Mouse (Mus musculus) kidney, adult 2 months (tissue): ENCODE measurements at regions not wholly inside any gene's neighbourhood (a gene's known extent, or its start where the extent isn't known, plus 50 kb on each side); places are given as distances from the start of the nearest gene placed in this dataset.
A peak's percentile ranks its signal among the peaks of the same experiment; 100 is the strongest.

Source experiments
- DNase-seq: peaks from one replicate; pipeline ENCODE4 v3.0.0; 2021
- H3K27ac ChIP-seq: fragments of 200-500 bp; 2 replicates; pipeline ENCODE4 v1.5.1; 2012; ENCODE audit warnings: low read depth, low read length, control low read depth, inconsistent platforms; ENCODE audit not compliant: insufficient read depth
- H3K27me3 ChIP-seq: fragments of 200-500 bp; replicated peaks from 2 replicates; pipeline ENCODE4 v1.6.1; 2012; ENCODE audit warnings: mild to moderate bottlenecking, moderate library complexity, low read length, inconsistent platforms; ENCODE audit not compliant: control insufficient read depth, insufficient read depth
- H3K36me3 ChIP-seq: fragments of 200-500 bp; 2 replicates; pipeline ENCODE4 v1.6.1; 2012; ENCODE audit warnings: mild to moderate bottlenecking, moderate library complexity, low read length, inconsistent platforms; ENCODE audit not compliant: control insufficient read depth, insufficient read depth
- H3K4me1 ChIP-seq: fragments of 200-500 bp; 2 replicates; pipeline ENCODE4 v1.6.1; 2011; ENCODE audit warnings: low read length; ENCODE audit not compliant: control insufficient read depth, insufficient read depth
- H3K4me3 ChIP-seq: fragments of 200-500 bp; 2 replicates; pipeline ENCODE4 v1.5.1; 2011; ENCODE audit warnings: mild to moderate bottlenecking, low read depth, low read length, control low read depth; ENCODE audit not compliant: insufficient read depth
- CTCF ChIP-seq: fragments of 200-500 bp; conservative IDR thresholded peaks from 2 replicates; pipeline ENCODE4 v1.5.1; 2011; ENCODE audit warnings: low read depth, mild to moderate bottlenecking, control low read depth, low read length, moderate library complexity, mixed read lengths; ENCODE audit not compliant: insufficient read depth, insufficient read length
- POLR2A ChIP-seq: fragments of 200-500 bp; IDR thresholded peaks from one replicate; pipeline ENCODE4 v1.6.1; 2011; ENCODE audit warnings: low read depth, low read length, control low read depth
- WGBS: fragments of 180-500 bp; shearing (Covaris S2); methylation state at CpG from one replicate; pipeline ENCODE4 v1.1.7; 2018; 5-methylcytosine and 5-hydroxymethylcytosine counted together

DNA sequence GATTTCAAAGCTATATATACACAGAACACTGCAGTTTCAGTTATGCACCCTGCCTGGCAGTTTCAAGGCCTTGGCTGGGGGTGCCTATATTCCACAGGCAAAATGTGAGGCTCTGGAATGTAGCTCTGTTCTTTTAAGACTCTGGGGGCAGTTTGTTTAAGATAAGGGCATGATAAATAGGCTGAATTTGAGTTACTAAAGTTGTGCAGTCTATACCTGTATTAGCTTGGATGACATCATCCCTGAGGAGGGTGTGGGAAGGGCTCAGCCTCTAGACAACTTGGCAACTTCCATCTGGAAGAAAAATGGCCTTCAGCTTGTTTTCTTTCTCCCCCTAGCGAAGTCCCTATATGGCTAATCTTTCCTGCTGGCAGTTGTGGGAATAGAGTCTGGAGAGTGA lies 105.1 kb downstream of the Gm10604 start:
- H3K36me3 ChIP-seq, result no peaks in the 10 kb centered on the region
- no peak for DNase-seq
- WGBS, result 83% methylated on average over 1 of the region's 1 CpGs
- no peaks in the 10 kb centered on the region for H3K27me3 ChIP-seq
- H3K4me3 ChIP-seq, result no peak overlapping the region
- H3K4me1 ChIP-seq, result no peaks in the 10 kb centered on the region
- H3K27ac ChIP-seq, result no peak overlapping the region
- TF ChIP-seq POLR2A (no peak), CTCF (no peak)

DNA sequence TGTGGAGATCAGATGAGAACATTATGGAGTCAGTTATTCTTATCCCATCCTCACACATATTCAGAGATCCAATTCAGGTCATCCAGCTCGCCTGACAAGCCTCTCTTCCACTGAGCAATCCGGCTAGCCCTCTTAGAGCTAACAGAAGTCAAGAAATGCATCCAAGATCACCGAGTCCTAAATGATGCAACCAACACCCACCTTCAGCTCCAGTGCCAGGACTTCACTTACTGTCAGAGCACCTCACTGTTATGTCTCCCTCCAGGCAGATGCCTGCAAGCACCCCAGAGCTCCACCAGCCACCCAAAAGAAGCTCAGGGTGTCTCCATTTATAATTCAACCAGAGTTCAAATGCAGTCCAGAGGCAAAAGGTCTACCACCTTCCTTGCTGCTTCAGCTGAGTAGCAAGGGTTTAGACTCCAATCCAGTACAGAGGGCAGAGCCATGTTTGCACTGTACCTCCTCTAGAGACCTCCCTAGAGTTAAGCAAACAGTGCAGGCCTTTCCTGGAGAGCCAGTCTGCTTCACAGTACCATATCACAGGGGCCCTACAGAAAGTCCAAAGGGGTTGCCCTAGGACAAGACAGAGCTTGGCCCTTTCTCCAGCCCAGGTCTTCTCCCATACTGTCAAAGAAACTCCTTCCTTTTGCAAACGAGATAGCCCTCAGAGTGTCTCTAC lies 106.3 kb downstream of the Gm10604 start:
- Histone ChIP-seq H3K27ac (no peak overlapping the region), H3K27me3 (no peaks in the 10 kb centered on the region), H3K36me3 (no peaks in the 10 kb centered on the region), H3K4me3 (no peak overlapping the region), H3K4me1 (no peaks in the 10 kb centered on the region)
- WGBS, result 82% methylated on average over 4 of the region's 4 CpGs
- no peak for TF ChIP-seq POLR2A
- no peak for TF ChIP-seq CTCF
- no peak for DNase-seq

- Histone ChIP-seq H3K27me3 (no peaks in the 10 kb centered on the region), H3K4me1 (no peaks in the 10 kb centered on the region), H3K27ac (no peak overlapping the region), H3K36me3 (no peaks in the 10 kb centered on the region), H3K4me3 (no peak overlapping the region)
- WGBS, result 86% methylated on average over 3 of the region's 3 CpGs
- TF ChIP-seq POLR2A (no peak), CTCF (no peak)
- DNase-seq, result no peak
These were observed 109.0 kb downstream of the Gm10604 start for GRCm38 (mm10) chr4:11872036-11872435.

DNA sequence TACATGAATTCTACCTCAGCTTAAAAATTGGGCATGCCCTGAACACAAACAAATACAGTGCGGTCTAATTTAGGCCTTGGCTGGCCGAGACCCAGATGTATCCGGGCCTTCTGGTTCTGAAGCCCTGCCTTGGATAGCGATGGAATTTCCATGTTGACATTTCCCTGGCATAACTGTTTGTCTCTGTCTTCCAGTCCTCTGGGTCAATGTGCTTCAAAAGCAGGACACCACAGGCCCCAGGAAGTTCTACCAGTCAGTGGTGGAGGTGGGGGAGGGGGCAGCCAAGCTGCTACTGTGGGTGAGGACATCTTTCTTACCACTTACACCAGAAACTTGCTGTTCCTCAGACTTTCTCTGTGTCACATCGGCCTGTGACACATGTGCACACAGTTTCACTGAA lies 111.3 kb downstream of the Gm10604 start:
- Histone ChIP-seq H3K36me3 (no peaks in the 10 kb centered on the region), H3K4me3 (no peak overlapping the region), H3K27ac (no peak overlapping the region), H3K4me1 (no peaks in the 10 kb centered on the region), H3K27me3 (no peaks in the 10 kb centered on the region)
- 79% methylated on average over 5 of the region's 5 CpGs for WGBS
- peak; percentile 14 for DNase-seq
- no peak for TF ChIP-seq POLR2A
- TF ChIP-seq CTCF, result no peak

GRCm38 (mm10) chr4:11868565-11868964 lies 112.5 kb downstream of the Gm10604 start:
- Histone ChIP-seq H3K36me3 (no peaks in the 10 kb centered on the region), H3K4me1 (no peaks in the 10 kb centered on the region), H3K27ac (no peak overlapping the region), H3K27me3 (no peaks in the 10 kb centered on the region), H3K4me3 (no peak overlapping the region)
- no peak for TF ChIP-seq CTCF
- no peak for DNase-seq
- 67% methylated on average over 1 of the region's 1 CpGs for WGBS
